Mouse (Mus musculus): ENCODE measurements at regions not wholly inside any gene's neighbourhood (a gene's known extent, or its start where the extent isn't known, plus 50 kb on each side); places are given as distances from the start of the nearest gene placed in this dataset.

DNA sequence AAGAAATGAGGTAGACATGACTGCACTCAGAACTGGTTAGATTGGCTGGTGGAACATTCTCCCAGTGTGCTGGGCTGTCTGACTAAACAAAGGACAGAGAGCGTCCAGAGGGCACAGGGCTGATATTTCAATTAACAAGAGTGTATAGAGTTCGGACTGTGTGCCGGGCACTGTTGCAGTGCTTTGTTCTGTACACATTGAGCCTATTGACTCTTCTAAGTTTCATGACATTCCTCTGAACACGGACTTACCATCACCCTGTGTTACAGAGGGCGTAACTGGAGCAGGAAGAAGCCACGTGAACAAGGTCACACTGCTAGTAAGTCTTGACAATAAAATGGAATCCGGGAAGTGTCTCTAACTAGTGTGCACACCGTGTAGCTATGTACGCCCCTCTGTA lies 92.1 kb upstream of the Barx2 start:
- TF ChIP-seq GATA1 (IDR thresholded peaks at IDR 0.05; ENCODE audit: low read length), result no peak
- no peak for TF ChIP-seq TAL1 (IDR thresholded peaks at IDR 0.05; ENCODE audit: low read length)
